Mouse (Mus musculus) gastrocnemius, adult 2 months (tissue): ENCODE results near the gene Eogt. TPM values are rescaled to one million over a fixed set of nuclear protein-coding genes. Genes with fewer than 3 reads are reported as not detected.
A peak's percentile ranks its signal among the peaks of the same experiment; 100 is the strongest.

Source experiments
- DNase-seq: peaks from one replicate; pipeline ENCODE4 v3.0.0; 2022
- H3K27ac ChIP-seq: fragments of 200-600 bp; 2 replicates; pipeline ENCODE4 v1.8.1; 2022; ENCODE audit warnings: mild to moderate bottlenecking
- H3K4me3 ChIP-seq: fragments of 200-600 bp; 2 replicates; pipeline ENCODE4 v1.8.1; 2022; ENCODE audit warnings: mild to moderate bottlenecking, moderate library complexity
- CTCF ChIP-seq: fragments of 200-600 bp; IDR thresholded peaks from 2 replicates; pipeline ENCODE4 v1.8.1; 2022; ENCODE audit warnings: antibody characterized with exemption, mild to moderate bottlenecking, moderate library complexity
- intact Hi-C: fragments of 180-260 bp; cut with DNase I; formaldehyde crosslinking; loops from one replicate; pipeline ENCODE4 v1.15.1; 2025
- long read RNA-seq, 2 experiments: library from polyadenylated mRNA; stranded (forward); transcript quantifications; one replicate each; pipeline ENCODE4 v2.0.0; 2021
- total RNA-seq, 2 experiments: library from RNA; stranded (reverse); gene quantifications; 2 replicates each; pipeline ENCODE4 v1.2.3; 2021

The Eogt gene
- 1 to 10 TPM; 4.2 to 5.4 TPM for total RNA-seq
- long read RNA-seq, experiment 1, full-length matches to known transcripts, result 2 of 8 reads
- long read RNA-seq, experiment 1, partial matches to known transcripts, result 3 of 8 reads
- long read RNA-seq, experiment 1, other reads (novel, unspliced or antisense), result 3 of 8 reads
- long read RNA-seq, experiment 2, full-length matches to known transcripts, result 1 of 2 reads
- long read RNA-seq, experiment 2, partial matches to known transcripts, result 0 of 2 reads
- long read RNA-seq, experiment 2, other reads (novel, unspliced or antisense), result 1 of 2 reads

DNA sequence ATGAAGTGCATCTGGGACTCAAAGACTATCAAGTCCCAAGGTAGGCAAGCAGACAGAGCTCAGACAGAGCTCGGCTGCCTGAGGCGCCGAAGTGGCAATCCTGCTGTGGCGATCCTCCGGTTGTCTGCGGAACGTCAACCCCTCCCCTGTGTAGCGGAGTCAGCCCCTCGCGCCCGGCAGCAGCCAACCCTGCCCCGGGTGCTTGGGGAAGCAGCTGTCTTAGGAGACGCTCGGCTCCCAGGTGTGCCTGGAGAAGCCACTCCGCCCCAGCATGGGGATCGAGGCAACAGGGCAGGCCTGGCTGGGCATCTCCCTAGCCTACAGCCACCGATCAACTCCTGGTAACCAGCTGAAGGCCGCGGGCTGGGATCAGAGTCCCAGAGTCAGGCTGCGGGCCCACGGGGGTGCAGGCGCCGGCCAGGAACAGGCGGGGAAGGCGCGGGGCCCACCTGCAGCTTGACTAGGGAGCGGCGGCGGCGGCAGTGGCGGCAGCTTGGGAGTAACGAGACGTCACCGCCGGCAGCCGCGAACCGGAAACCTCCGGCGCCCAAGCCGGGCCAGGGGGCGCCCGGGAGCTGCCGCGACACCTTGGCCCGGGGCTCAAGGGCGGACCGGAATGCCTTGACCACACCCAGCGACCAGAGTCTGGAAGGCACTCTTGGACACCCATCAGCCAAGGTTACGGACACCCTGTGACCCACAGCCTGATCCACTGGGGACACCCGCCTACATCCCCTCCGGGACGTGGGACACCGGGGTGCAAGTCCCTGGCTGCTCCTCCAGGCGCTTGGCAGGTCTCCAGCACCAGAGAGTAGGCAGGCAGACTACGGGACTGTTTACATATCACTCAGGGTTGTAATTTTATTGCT, at the start of gene Eogt:
TSS of gene Eogt (minus strand) at position 800 of the 869 bp plus-strand sequence.
- peak; percentile 91 for DNase-seq
- TF ChIP-seq CTCF, result peak; percentile 65
- Histone ChIP-seq H3K27ac (peak within 1 kb of the TSS; percentile 91), H3K4me3 (peak within 1 kb of the TSS; percentile 74)
- intact Hi-C loops, result loop anchor here (10.0 kb wide), 1 partner anchor 376 kb away; no protein-coding TSS in a partner anchor

DNA sequence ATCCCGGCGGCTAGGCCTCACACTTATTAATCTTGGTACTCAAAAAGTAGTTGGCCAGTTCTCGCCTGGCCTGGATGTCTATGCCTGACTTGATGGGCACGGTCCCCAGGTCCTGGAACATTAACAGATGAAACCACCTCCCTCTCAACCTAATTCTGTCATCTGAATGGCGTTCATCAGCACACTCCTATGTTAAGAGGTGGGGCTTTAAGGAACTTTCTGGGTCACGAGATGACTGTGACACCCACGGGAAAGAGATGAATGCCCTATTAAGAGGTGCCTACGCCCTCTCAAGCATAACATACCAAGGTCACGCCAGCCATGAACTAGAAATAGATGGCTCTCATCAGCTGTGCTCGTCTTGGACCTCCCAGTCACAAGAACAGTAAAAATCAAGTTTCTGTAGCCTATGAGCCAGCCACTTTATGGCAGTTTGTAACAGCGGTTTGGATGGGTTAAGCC, 30.4 kb upstream of the Eogt start:
- Histone ChIP-seq H3K4me3 (peak overlapping the region; percentile 79), H3K27ac (peak overlapping the region; percentile 95)
- no peak for DNase-seq
- intact Hi-C loops, result loop anchor here (10.0 kb wide), 1 partner anchor 65 kb away; no protein-coding TSS in a partner anchor
- no peak for TF ChIP-seq CTCF

DNA sequence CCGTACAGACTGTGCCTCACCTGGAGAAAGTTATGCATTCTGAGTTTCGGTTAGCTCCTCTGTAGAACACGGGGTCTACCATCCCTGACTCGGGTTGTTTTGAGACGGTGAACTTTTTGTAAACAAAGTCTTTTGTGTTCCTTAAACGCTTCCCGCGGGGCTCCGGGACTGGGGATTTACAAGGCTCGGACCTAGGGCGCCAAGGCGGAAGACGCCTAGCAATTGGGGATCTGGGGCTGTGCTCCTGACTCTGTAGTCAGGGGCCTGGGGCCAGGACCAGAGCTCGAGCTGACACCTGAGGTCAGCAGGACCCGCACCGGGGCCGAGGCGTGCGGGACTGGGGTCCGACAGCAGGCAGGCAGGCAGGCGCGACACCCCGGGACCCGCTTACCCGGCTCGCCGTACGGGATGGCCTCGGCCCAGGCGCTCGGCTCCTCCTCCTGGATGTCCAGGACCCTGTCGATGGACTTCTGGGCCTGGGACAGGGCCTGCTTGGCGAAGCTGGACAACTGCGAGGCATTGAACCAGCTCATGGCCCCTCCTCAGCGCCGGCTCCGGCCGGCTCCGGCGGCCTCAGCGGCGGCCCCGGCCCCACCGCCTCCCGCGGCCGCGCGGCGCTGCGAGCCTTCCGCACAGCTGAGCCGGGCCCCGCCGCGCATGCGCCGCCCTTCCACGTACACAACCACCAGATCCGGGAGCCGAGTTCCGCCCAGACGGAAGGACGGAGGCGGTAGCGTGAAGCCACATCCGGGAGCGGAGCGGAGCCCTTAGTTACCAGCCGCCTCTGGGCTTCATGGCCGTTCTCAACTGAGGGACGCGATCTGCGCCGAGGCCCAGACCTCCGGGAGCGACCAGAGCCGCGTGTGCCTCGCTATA, 29.7 kb upstream of the Eogt start, which contains the start of gene Tmf1:
TSS of gene Tmf1 (minus strand) at position 632 of the 876 bp plus-strand sequence.
- TF ChIP-seq CTCF, result no peak; the same call in 1 of the 2 replicates
- Histone ChIP-seq H3K27ac (peak within 1 kb of the TSS; percentile 95), H3K4me3 (peak within 1 kb of the TSS; percentile 79)
- DNase-seq, result peak; percentile 97
- intact Hi-C loops, result loop anchor here (10.0 kb wide), 1 partner anchor 66 kb away; no protein-coding TSS in a partner anchor

DNA sequence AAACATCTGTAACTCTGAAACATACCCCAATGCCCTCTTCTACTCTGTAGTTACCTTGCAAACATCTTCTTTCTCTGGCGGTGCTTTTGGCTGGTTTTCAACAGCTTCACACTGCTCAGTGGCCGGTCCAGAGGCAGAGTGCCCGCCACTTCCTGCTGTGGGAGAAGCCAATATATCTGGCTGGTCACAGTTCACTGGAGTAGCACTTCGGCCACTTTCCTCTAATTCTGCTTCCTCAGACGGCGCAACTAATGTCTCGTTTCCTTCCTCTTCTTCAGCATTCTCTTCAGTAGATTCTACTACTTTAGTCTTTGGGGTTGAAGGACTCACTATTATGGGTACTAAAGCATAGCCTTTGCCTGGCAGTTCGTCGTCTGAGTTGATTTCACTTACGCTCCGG, 26.7 kb upstream of the Eogt start:
- Histone ChIP-seq H3K4me3 (no peak overlapping the region), H3K27ac (no peak overlapping the region)
- DNase-seq, result no peak
- no peak for TF ChIP-seq CTCF
- intact Hi-C loops, result loop anchor here (10.0 kb wide), 1 partner anchor 69 kb away; no protein-coding TSS in a partner anchor

DNA sequence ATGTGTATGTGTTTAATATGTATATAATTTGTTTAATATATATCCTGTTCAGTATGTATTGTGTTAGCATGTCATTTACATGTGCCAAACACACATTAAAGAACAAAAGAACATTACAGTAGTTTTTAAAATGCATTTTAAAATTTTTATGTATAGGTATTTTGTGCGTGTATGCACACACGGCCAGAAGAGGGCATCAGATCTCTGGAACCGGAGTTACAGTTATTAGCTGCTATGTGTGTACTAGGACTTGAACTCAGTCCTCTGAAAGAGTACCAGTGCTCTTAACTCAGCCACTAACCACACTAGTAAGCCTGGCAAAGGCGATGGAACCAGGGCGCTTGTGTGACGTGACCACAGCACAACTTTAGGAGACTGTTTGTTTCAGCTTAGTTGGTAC, 1.2 kb upstream of the Eogt start:
- H3K4me3 ChIP-seq, result no peak overlapping the region
- peak; percentile 32 for TF ChIP-seq CTCF
- intact Hi-C loops, result no loop called here
- no peak for DNase-seq
- no peak overlapping the region for H3K27ac ChIP-seq

DNA sequence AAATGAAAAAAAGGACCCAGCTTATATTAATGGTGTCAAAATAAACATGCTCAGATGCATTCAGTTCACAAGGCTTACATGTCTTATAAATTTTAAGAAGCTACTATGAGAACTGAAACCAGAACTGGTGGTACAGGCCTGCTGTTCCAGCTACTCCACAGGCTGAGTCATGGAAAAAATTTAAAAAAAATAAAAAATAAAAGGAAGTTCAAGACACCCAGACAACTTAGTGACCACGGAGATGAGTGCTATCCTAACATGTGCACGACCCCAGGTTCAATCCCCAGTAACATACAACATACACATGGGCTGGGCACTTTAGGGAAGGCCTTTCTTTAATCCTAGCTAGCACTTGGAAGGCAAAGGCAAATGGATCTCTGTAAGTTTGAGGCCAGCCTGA, 739 bp upstream of the Eogt start:
- no peak for TF ChIP-seq CTCF
- no peak for DNase-seq
- Histone ChIP-seq H3K27ac (no peak overlapping the region), H3K4me3 (no peak overlapping the region)
- intact Hi-C loops, result loop anchor here (10.0 kb wide), 1 partner anchor 375 kb away; no protein-coding TSS in a partner anchor

DNA sequence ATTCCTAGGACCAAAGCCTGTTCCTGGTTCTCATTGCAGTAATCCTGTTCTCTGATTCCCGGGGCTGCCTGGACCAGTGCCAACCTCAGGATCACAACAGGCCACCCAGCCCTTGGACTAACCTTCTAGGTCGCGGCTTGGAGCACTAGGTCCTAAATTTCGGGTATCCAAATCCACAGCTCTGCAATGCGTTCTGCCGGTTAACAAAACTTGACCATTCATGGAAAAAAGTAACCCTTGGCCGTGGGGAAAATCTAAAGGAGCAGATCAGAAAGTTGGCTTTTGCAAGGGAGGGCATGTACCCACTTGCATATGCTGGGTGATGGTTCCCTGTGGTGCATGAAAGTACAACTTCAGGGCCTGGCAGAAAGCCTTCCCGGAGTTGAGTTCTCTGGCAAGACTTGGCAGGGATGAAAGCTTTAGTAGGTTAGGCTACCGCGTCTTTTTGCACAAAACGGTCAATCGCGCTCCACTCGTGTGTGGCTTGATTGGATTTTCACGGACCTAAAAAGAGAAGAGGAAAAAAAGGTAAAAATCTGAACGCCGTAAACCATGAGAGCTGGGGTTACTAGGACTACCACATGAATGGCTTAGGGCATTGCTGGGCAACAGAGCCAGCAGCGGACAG, 1.1 kb downstream of the Eogt start:
- intact Hi-C loops, result loop anchor here (10.0 kb wide), 1 partner anchor 377 kb away; no protein-coding TSS in a partner anchor
- H3K27ac ChIP-seq, result peak overlapping the region; percentile 91

DNA sequence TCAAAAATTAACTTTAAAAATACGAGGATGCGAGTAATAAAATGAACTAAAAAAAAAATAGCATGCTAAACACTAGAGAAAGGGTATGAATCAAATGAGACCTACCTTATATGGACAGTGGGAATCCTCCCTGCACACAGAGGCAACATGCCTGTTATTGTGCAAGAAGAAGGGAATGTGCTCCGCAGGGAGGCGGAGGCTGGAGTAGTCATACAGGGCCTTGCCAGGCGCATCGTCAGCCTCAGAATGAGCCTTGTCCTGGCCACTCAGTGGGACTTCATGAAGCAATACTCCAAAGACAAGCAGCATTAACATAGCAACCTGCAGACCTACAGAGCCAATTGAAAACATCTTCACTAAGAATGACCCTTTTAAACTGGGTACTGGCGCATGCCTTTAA, 3.8 kb downstream of the Eogt start:
- intact Hi-C loops, result loop anchor here (10.0 kb wide), 1 partner anchor 380 kb away; no protein-coding TSS in a partner anchor
- Histone ChIP-seq H3K4me3 (peak overlapping the region; percentile 38), H3K27ac (peak overlapping the region; percentile 61)
- DNase-seq, result peak; percentile 85
- no peak for TF ChIP-seq CTCF

More for the DNA sequence above, 1.1 kb downstream of the Eogt start:
- peak overlapping the region; percentile 74 for H3K4me3 ChIP-seq
- DNase-seq, result peak; percentile 67
- TF ChIP-seq CTCF, result no peak

DNA sequence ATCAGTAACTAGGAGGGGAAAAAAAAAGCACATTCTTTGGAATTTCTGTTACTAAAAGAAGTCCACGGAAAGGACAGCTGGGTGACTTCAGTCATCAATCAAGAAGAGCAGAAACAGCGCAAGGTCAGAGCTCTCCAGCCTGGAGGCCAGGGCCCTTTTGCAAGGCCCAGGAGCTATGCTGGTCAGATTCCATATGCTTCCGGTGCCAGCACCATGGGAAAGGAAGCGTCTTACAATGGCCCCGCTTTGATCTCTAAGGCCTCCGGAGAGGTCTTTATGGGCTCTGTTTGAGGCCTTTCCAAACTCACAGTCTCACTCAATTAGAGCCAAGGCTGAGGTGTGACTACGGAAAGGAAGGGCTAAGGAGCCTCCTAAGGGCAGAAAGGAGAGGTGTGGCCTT, 4.6 kb downstream of the Eogt start:
- H3K4me3 ChIP-seq, result peak overlapping the region; percentile 7; the same call in 1 of the 2 replicates
- intact Hi-C loops, result loop anchor here (10.0 kb wide), 1 partner anchor 380 kb away; no protein-coding TSS in a partner anchor
- no peak for TF ChIP-seq CTCF
- H3K27ac ChIP-seq, result peak overlapping the region; percentile 61
- peak; percentile 40 for DNase-seq

DNA sequence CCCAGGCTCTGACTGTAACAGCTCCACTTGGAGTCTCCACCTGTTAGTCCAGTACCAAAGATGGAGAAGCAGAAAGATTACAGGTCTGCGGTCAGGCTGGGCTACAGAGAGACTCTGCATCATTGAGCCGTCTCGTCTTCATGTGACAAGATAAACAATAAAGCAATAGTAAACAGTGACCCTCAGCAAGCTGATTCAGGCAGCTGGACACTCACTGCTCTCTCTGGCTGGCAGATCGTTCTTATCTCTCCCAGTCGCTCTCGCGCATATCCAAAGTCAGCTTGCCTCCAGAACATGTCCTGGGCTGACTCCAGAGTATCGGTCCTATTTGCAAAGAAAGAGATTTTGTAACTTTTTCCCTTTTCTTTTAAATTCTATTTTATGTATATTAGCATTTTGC, 6.4 kb downstream of the Eogt start:
- no peak for DNase-seq
- Histone ChIP-seq H3K27ac (no peak overlapping the region), H3K4me3 (no peak overlapping the region)
- intact Hi-C loops, result loop anchor here (10.0 kb wide), 1 partner anchor 382 kb away; no protein-coding TSS in a partner anchor
- TF ChIP-seq CTCF, result no peak

DNA sequence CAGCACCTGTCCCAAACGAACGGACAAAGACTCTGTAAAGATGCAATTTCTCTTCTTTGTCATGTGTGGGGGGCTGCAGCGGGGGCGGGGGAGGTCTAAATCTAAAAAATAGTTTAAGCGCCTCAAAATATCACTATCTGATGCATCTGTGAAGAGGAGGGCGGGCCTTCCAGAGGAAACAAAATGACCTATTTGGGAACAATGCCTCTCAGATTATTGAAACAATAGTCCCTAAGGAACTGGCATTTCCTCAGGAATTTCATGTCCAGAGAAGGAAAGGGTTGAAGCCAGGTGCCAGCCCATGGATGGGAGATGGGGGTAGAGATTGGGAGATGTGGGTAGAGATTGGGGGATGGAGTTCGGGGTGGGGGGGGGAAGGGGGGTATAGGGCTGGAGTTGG, 7.2 kb downstream of the Eogt start:
- H3K27ac ChIP-seq, result no peak overlapping the region; the same call in 1 of the 2 replicates
- intact Hi-C loops, result loop anchor here (10.0 kb wide), 1 partner anchor 383 kb away; no protein-coding TSS in a partner anchor
- TF ChIP-seq CTCF, result no peak
- H3K4me3 ChIP-seq, result no peak overlapping the region
- no peak for DNase-seq
